Mouse (Mus musculus): Measurements from ENCODE around the gene Cox11.

DNA sequence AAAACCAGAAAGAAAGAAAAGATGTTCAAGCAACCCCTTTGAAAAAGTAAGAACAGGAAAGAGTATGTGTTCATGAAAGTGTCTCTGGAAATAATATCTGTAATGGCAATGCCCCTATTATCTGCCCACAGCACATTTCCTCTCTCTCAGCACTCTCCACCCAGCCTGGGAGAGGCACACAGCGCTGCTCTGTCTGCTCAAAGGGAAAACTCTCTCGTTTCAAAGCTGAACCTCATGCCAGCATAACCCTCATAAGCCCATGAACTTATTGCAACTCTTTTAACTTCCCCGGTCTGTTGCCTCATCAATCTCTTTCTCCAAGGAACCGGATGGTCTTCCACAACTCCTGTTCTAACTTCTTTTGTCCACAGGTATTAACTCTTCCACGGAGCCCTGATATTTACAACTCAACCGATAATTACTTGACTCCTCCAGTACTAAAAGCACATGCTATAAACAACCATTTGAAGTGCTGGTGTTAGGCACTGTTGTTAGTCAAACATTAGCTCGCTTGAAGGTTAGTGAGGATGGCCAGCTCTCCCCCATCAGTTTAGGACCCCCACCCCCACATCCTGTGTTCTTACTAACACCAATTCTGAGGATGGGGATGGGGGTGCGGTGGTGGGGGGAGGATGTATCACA, 26.5 kb downstream of the Cox11 start:
- TF ChIP-seq CTCF (IDR thresholded peaks at IDR 0.05; ENCODE audit: control insufficient read depth, insufficient read depth, insufficient read length) (no peak), USF1 (IDR thresholded peaks at IDR 0.05; ENCODE audit: low read depth) (no peak), FOSL1 (IDR thresholded peaks at IDR 0.05; ENCODE audit: insufficient read depth, low read length, poor library complexity, severe bottlenecking) (no peak), MYOD1 (IDR thresholded peaks at IDR 0.05; ENCODE audit: control insufficient read depth, insufficient read length, low read depth) (no peak), MYOG (IDR thresholded peaks at IDR 0.05; ENCODE audit: control insufficient read depth, extremely low read depth, insufficient read length) (no peak)
